Mouse (Mus musculus): ENCODE results near the gene Lmna. TPM values are rescaled to one million over a fixed set of nuclear protein-coding genes. Genes with fewer than 3 reads are reported as not detected.
A peak's percentile ranks its signal among the peaks of the same experiment; 100 is the strongest.

Gene Lmna
- polyA plus RNA-seq, 1 experiment from 2014 or later: 31.0 TPM

DNA sequence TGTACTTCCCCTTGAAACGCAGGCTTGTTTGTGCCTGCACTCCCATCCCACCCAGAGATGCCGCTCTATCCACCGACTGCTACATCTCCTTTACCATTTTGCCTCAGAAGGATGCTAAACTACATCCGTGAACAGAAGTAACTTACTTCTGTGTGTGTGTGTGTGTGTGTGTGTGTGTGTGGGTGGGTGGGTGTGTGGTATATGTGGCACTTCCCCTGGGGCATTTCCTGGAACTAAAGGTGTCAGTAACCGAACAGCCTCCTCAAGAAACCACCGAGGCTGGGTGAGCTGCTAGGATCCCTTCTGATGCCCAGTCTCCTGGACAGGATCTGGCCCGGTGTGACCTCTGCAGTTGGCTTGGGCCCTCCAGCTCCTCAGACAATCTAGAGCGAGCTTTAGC, 55.8 kb downstream of the Lmna start:
- Histone ChIP-seq H3K4me1 (ENCODE audit: control insufficient read depth, insufficient read depth, low read length) (peaks cover 22% of the 10 kb centered on the region), H3K27me3 (ENCODE audit: control insufficient read depth, insufficient read depth, low read length) (no peaks in the 10 kb centered on the region), H3K9me3 (ENCODE audit: control insufficient read depth, low read length) (no peaks in the 10 kb centered on the region), H3K4me3 (replicated peaks; ENCODE audit: low read depth, low read length) (no peak overlapping the region), H3K9ac (replicated peaks; ENCODE audit: low read length) (no peak overlapping the region), H3K4me2 (ENCODE audit: low read length) (no peak overlapping the region), H3K27ac (replicated peaks; ENCODE audit: low read depth, low read length) (no peak overlapping the region), H3K36me3 (ENCODE audit: control insufficient read depth, insufficient read depth, low read length) (peaks cover 41% of the 10 kb centered on the region)
- 85% methylated on average over 8 of the region's 8 CpGs for WGBS
- DNase-seq: no peak
- no peak for ATAC-seq (ENCODE audit: low FRiP score, low TSS enrichment)

DNA sequence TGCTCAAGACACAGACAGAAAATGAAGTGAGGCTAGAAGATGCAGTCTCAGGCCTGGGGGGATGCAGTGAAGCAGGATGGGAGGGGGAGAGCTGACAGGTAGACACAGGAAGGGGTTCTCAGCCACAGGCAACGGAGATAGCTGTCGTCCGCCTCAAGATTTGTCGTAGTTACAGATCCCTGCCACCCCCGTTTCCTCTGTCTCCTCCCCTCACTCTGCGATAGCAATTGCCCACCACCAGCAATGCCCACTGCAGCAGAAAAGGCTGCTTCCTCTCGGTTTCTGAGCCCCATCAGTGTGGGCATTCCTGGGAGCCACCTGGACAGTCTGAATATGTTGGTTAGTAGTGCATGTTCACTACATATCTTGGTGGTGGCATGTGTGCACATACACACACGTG, 56.4 kb downstream of the Lmna start:
- H3K36me3 ChIP-seq (ENCODE audit: control insufficient read depth, insufficient read depth, low read length): peaks cover 47% of the 10 kb centered on the region
- peaks cover 19% of the 10 kb centered on the region for H3K4me1 ChIP-seq (ENCODE audit: control insufficient read depth, insufficient read depth, low read length)
- ATAC-seq (ENCODE audit: low FRiP score, low TSS enrichment) (no peak), DNase-seq (no peak)
- H3K27me3 ChIP-seq (ENCODE audit: control insufficient read depth, insufficient read depth, low read length): no peaks in the 10 kb centered on the region
- no peaks in the 10 kb centered on the region for H3K9me3 ChIP-seq (ENCODE audit: control insufficient read depth, low read length)
- H3K27ac ChIP-seq (replicated peaks; ENCODE audit: low read depth, low read length): no peak overlapping the region
- no peak overlapping the region for H3K9ac ChIP-seq (replicated peaks; ENCODE audit: low read length)
- no peak overlapping the region for H3K4me3 ChIP-seq (replicated peaks; ENCODE audit: low read depth, low read length)
- 77% methylated on average over 8 of the region's 8 CpGs for WGBS
- no peak overlapping the region for H3K4me2 ChIP-seq (ENCODE audit: low read length)

DNA sequence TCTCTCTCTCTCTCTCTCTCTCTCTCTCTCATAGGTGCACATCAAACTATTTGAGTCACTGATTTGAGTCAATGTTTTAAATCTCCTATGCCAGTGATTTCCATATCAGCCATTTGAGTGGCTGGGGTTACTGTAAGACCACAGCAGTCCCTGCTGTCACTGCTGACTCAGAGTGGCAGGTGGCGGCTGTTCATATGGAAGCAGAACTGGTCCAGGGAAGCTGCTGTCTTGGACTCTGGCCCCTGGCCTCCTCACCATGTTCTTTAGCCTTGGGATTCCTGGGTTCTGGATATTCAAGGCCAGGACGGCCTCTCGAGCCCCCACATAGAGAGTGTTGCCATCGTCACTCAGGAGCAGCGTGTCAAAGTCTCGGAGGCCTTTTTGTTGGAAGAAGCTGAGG, 57.0 kb downstream of the Lmna start:
- 76% methylated on average over 6 of the region's 6 CpGs for WGBS
- Histone ChIP-seq H3K9me3 (ENCODE audit: control insufficient read depth, low read length) (no peaks in the 10 kb centered on the region), H3K27ac (replicated peaks; ENCODE audit: low read depth, low read length) (no peak overlapping the region), H3K36me3 (ENCODE audit: control insufficient read depth, insufficient read depth, low read length) (peaks cover 54% of the 10 kb centered on the region), H3K9ac (replicated peaks; ENCODE audit: low read length) (no peak overlapping the region), H3K4me3 (replicated peaks; ENCODE audit: low read depth, low read length) (no peak overlapping the region), H3K4me2 (ENCODE audit: low read length) (no peak overlapping the region), H3K4me1 (ENCODE audit: control insufficient read depth, insufficient read depth, low read length) (peaks cover 15% of the 10 kb centered on the region), H3K27me3 (ENCODE audit: control insufficient read depth, insufficient read depth, low read length) (no peaks in the 10 kb centered on the region)
- no peak for ATAC-seq (ENCODE audit: low FRiP score, low TSS enrichment)
- no peak for DNase-seq

DNA sequence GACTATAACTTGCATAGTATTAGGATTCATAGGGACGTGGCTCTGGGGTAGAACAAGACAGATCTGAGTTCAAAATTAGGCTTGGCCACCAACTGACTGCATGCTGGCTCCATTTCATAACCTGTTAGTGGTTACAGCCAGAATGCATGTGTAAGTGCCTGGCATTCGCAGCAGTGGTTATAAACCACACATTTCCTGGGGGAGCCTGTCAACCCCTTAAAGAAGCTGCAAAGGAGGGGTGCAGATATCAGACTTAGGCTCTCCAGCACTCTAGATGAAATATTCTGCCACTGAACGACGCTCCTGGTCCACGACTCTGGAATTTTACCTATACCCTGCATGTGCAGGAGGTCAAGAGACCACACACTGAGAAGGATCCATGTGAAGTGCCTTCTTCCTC, 57.5 kb downstream of the Lmna start:
- no peak overlapping the region for H3K9ac ChIP-seq (replicated peaks; ENCODE audit: low read length)
- no peaks in the 10 kb centered on the region for H3K27me3 ChIP-seq (ENCODE audit: control insufficient read depth, insufficient read depth, low read length)
- H3K4me3 ChIP-seq (replicated peaks; ENCODE audit: low read depth, low read length): no peak overlapping the region
- H3K27ac ChIP-seq (replicated peaks; ENCODE audit: low read depth, low read length): no peak overlapping the region
- H3K4me2 ChIP-seq (ENCODE audit: low read length): no peak overlapping the region
- ATAC-seq (ENCODE audit: low FRiP score, low TSS enrichment) (no peak), DNase-seq (no peak)
- peaks cover 11% of the 10 kb centered on the region for H3K4me1 ChIP-seq (ENCODE audit: control insufficient read depth, insufficient read depth, low read length)
- WGBS: 86% methylated on average over 5 of the region's 5 CpGs
- H3K9me3 ChIP-seq (ENCODE audit: control insufficient read depth, low read length): no peaks in the 10 kb centered on the region
- H3K36me3 ChIP-seq (ENCODE audit: control insufficient read depth, insufficient read depth, low read length): peaks cover 58% of the 10 kb centered on the region

DNA sequence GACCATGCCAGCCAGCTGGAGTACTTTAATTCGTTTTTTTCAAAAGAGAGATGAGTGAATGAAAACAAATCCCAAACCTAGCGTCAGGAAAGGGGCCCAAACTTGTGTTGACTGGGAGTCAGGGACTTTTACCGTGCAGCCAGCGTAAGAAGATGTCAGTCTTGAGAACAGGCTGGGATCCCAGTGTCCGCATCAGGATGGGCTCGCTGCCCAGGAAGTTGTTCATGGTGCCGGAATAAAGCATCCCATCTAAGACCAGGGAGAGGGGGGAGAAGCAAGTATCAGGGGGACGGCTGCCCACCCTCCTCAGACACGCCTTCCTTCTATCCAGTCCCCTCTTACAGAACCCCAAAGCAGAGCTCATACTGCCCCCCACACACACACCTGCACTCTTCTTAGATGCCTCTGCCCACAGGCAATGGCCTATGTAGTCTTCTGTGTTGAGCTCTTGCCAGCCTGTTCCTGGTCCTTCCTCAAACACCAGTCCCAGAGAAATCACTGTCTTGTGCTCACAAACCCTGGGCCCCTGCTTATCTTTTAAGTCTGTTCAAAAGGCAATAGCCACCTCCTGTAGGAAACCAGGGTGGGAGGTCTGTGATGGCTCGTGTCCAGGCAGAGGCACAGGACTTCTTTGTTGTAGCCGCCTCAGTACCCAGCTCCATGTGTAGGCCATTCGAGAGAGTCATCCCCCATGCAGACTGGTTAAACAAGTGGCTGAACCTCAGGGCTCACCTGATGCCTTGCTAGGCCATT, 59.2 kb downstream of the Lmna start:
- peaks cover 74% of the 10 kb centered on the region for H3K36me3 ChIP-seq (ENCODE audit: control insufficient read depth, insufficient read depth, low read length)

DNA sequence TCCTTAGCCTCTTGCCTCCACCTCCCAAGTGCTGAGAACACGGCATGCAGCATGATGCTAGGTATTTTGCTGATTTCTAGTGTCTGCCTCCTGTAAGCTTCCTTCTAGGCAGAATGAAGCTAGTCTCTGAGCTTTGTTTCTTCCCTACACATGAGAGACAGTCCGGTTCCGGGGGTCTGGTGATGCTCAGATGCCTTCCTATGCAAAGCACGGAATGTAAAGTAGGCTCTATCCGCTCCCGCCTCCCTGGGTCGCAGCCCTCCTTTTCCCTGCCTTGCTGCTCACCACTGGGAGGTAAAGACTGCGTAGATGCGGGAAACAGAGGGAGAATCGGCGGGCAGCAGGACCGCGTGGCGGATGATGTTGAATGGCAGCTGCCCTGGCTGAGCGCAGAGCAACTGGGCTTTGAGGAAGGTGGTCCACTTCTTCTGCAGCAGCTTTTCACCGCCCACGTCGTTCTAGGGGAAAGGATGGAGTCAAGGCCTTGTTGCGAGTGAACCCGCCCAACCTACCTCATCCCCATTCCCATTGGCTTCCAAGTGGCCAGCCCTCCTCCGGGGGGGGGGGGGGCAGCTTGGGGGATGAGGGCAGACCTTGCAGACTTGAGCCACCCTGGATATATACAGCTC, 60.2 kb downstream of the Lmna start:
- DNase-seq: peak; percentile 51
- Histone ChIP-seq H3K36me3 (ENCODE audit: control insufficient read depth, insufficient read depth, low read length) (peaks cover 83% of the 10 kb centered on the region), H3K27me3 (ENCODE audit: control insufficient read depth, insufficient read depth, low read length) (no peaks in the 10 kb centered on the region), H3K4me1 (ENCODE audit: control insufficient read depth, insufficient read depth, low read length) (no peaks in the 10 kb centered on the region), H3K4me2 (ENCODE audit: low read length) (peak overlapping the region; percentile 41), H3K9ac (replicated peaks; ENCODE audit: low read length) (peak overlapping the region; percentile 37; the same call in 1 of the 2 replicates), H3K27ac (replicated peaks; ENCODE audit: low read depth, low read length) (no peak overlapping the region), H3K9me3 (ENCODE audit: control insufficient read depth, low read length) (no peaks in the 10 kb centered on the region), H3K4me3 (replicated peaks; ENCODE audit: low read depth, low read length) (0 out of 2 replicates have a peak overlapping the region, but pooled peaks have one; percentile 10)
- 4% methylated on average over 21 of the region's 21 CpGs for WGBS
- peak; percentile 34; the same call in 1 of the 2 replicates for ATAC-seq (ENCODE audit: low FRiP score, low TSS enrichment)

More for the DNA sequence above, 59.2 kb downstream of the Lmna start:
- H3K4me2 ChIP-seq (ENCODE audit: low read length): no peak overlapping the region
- H3K9ac ChIP-seq (replicated peaks; ENCODE audit: low read length): no peak overlapping the region; the same call in 1 of the 2 replicates
- DNase-seq (no peak), ATAC-seq (ENCODE audit: low FRiP score, low TSS enrichment) (no peak)
- no peaks in the 10 kb centered on the region for H3K4me1 ChIP-seq (ENCODE audit: control insufficient read depth, insufficient read depth, low read length)
- WGBS: 73% methylated on average over 12 of the region's 12 CpGs
- no peak overlapping the region for H3K4me3 ChIP-seq (replicated peaks; ENCODE audit: low read depth, low read length)
- no peak overlapping the region for H3K27ac ChIP-seq (replicated peaks; ENCODE audit: low read depth, low read length)
- no peaks in the 10 kb centered on the region for H3K9me3 ChIP-seq (ENCODE audit: control insufficient read depth, low read length)
- H3K27me3 ChIP-seq (ENCODE audit: control insufficient read depth, insufficient read depth, low read length): no peaks in the 10 kb centered on the region

DNA sequence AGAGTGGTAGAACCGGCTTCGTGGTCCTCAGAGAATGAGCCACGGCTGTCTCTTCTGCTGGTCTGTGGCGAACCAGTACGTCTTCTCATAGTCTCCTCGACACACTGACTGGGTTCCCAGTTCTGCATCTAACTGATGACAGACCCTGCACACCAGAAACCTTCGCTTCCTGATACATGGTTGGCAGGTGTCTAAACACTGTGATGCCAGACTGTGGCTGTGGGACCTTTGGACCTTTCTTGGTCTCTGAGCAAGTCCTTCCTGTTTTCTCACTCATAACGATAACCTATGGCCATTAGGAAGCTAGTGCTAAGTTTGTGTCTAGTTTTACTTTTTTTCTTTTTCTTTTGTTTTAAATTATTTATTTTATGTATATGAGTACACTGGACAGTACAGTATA, 61.3 kb downstream of the Lmna start:
- H3K27me3 ChIP-seq (ENCODE audit: control insufficient read depth, insufficient read depth, low read length): no peaks in the 10 kb centered on the region
- no peak overlapping the region for H3K9ac ChIP-seq (replicated peaks; ENCODE audit: low read length)
- no peak for ATAC-seq (ENCODE audit: low FRiP score, low TSS enrichment)
- no peak overlapping the region for H3K27ac ChIP-seq (replicated peaks; ENCODE audit: low read depth, low read length)
- 95% methylated on average over 8 of the region's 8 CpGs for WGBS
- DNase-seq: no peak
- H3K4me3 ChIP-seq (replicated peaks; ENCODE audit: low read depth, low read length): no peak overlapping the region
- H3K36me3 ChIP-seq (ENCODE audit: control insufficient read depth, insufficient read depth, low read length): peaks cover 87% of the 10 kb centered on the region
- H3K4me2 ChIP-seq (ENCODE audit: low read length): no peak overlapping the region
- no peaks in the 10 kb centered on the region for H3K4me1 ChIP-seq (ENCODE audit: control insufficient read depth, insufficient read depth, low read length)
- H3K9me3 ChIP-seq (ENCODE audit: control insufficient read depth, low read length): no peaks in the 10 kb centered on the region

DNA sequence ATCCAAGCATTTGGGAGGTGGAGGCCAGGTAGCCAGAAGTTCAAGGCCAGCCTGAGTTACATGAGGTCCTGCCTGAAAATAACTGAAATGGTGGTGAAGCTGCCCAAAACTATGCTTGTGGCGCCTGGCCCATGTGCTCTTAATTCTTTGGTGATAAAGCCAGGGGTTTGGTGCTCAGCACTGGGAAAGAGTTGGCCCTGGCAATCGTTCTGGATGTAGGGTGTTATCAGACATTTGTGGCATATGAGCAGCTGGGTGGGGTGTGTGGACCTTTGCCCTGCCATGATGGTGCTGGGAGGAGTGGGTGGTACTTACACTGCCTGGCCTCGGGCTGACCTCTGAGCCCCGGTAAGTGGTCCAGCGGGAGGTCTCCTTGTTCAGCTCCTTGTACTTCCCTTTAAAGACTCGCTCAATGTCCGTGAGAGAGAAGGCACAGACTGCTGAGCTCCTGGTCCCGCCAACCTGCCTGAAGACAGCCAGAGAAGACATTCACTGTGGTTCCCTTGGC, 62.0 kb downstream of the Lmna start:
- peaks cover 87% of the 10 kb centered on the region for H3K36me3 ChIP-seq (ENCODE audit: control insufficient read depth, insufficient read depth, low read length)
- no peaks in the 10 kb centered on the region for H3K27me3 ChIP-seq (ENCODE audit: control insufficient read depth, insufficient read depth, low read length)
- ATAC-seq (ENCODE audit: low FRiP score, low TSS enrichment) (no peak), DNase-seq (no peak)
- no peaks in the 10 kb centered on the region for H3K4me1 ChIP-seq (ENCODE audit: control insufficient read depth, insufficient read depth, low read length)
- WGBS: 69% methylated on average over 8 of the region's 8 CpGs
- no peak overlapping the region for H3K4me2 ChIP-seq (ENCODE audit: low read length)
- no peaks in the 10 kb centered on the region for H3K9me3 ChIP-seq (ENCODE audit: control insufficient read depth, low read length)
- no peak overlapping the region for H3K4me3 ChIP-seq (replicated peaks; ENCODE audit: low read depth, low read length)
- H3K27ac ChIP-seq (replicated peaks; ENCODE audit: low read depth, low read length): no peak overlapping the region
- H3K9ac ChIP-seq (replicated peaks; ENCODE audit: low read length): no peak overlapping the region
